ENCODE assay signal across 26 mouse cellular contexts in genomic region chr5:26451306-26451705, GRCm38 (mm10).
DNase-seq lines count a peak whose midpoint lies in the region; ATAC-seq and TF ChIP-seq lines count a peak whose summit lies in the region.
"Had no signal": no experiment of that assay in that cellular context is flagged by ENCODE, and none has a peak within 500 bp of the region (broad histone marks: within the 10 kb centered on the region; RNA-seq: fewer than 3 reads in every experiment).

No protein-coding gene starts in this region.

- no peaks in the 10 kb centered on the region for H3K4me1 ChIP-seq in forebrain, postnatal 0 days (ENCODE audit: insufficient read depth)
- H3K4me1 ChIP-seq in forebrain, embryonic 15.5 days, result no peaks in the 10 kb centered on the region
- no peaks in the 10 kb centered on the region for H3K4me1 ChIP-seq in midbrain, embryonic 16.5 days (ENCODE audit: control insufficient read depth, insufficient read depth, low read length)
- H3K4me1 ChIP-seq in midbrain, embryonic 11.5 days (ENCODE audit: control insufficient read depth, insufficient read depth, low read length), result no peaks in the 10 kb centered on the region
- H3K4me1 ChIP-seq: embryonic facial prominence, embryonic 10.5 days; embryonic facial prominence, embryonic 13.5 days; heart, embryonic 10.5 days; heart, embryonic 13.5 days; hindbrain, embryonic 12.5 days; hindbrain, embryonic 15.5 days had no signal

- peak; percentile 82 for ATAC-seq in forebrain, postnatal 0 days
- no peak for ATAC-seq in forebrain, embryonic 15.5 days (replicated peaks)
- peak; percentile 58; the same call in 1 of the 2 replicates for ATAC-seq in midbrain, embryonic 16.5 days
- no peak for ATAC-seq in midbrain, embryonic 11.5 days (ENCODE audit: low FRiP score)
- ATAC-seq: activated CD4-positive, CD25-positive, alpha-beta regulatory T cell, adult 4 months; CD4-positive, CD25-positive, alpha-beta regulatory T cell, adult 4 months; intestine, postnatal 0 days had no signal

- no peak overlapping the region for H3K27ac ChIP-seq in forebrain, postnatal 0 days (ENCODE audit: low read depth, low read length)
- H3K27ac ChIP-seq in forebrain, embryonic 15.5 days (replicated peaks), result no peak overlapping the region
- no peak overlapping the region for H3K27ac ChIP-seq in midbrain, embryonic 16.5 days (ENCODE audit: low read length)
- H3K27ac ChIP-seq in midbrain, embryonic 11.5 days (ENCODE audit: low read depth, low read length), result no peak overlapping the region
- H3K27ac ChIP-seq: embryonic facial prominence, embryonic 10.5 days; embryonic facial prominence, embryonic 13.5 days; heart, adult 2 months; heart, embryonic 10.5 days; heart, embryonic 13.5 days; hindbrain, embryonic 12.5 days; hindbrain, embryonic 15.5 days had no signal

- no peak overlapping the region for H3K9ac ChIP-seq in forebrain, postnatal 0 days
- no peak overlapping the region for H3K9ac ChIP-seq in forebrain, embryonic 15.5 days (replicated peaks)
- no peak overlapping the region for H3K9ac ChIP-seq in midbrain, embryonic 16.5 days (ENCODE audit: low read depth, low read length)
- no peak overlapping the region for H3K9ac ChIP-seq in midbrain, embryonic 11.5 days (ENCODE audit: low read length)
- H3K9ac ChIP-seq: embryonic facial prominence, embryonic 13.5 days; heart, embryonic 13.5 days; hindbrain, embryonic 12.5 days; hindbrain, embryonic 15.5 days had no signal

- no peaks in the 10 kb centered on the region for H3K9me3 ChIP-seq in forebrain, postnatal 0 days (ENCODE audit: low read length)
- no peaks in the 10 kb centered on the region for H3K9me3 ChIP-seq in forebrain, embryonic 15.5 days
- H3K9me3 ChIP-seq in midbrain, embryonic 16.5 days (replicated peaks; ENCODE audit: control insufficient read depth, low read length, poor library complexity, severe bottlenecking), result no peaks in the 10 kb centered on the region
- no peaks in the 10 kb centered on the region for H3K9me3 ChIP-seq in midbrain, embryonic 11.5 days (ENCODE audit: control insufficient read depth, low read length)
- H3K9me3 ChIP-seq: embryonic facial prominence, embryonic 10.5 days; embryonic facial prominence, embryonic 13.5 days; heart, embryonic 10.5 days; heart, embryonic 13.5 days; hindbrain, embryonic 15.5 days had no signal

- TF ChIP-seq CTCF in forebrain, postnatal 0 days (IDR thresholded peaks at IDR 0.05; ENCODE audit: low read depth), result no peak

- DNase-seq in forebrain, postnatal 0 days, result peak; percentile 6
- DNase-seq in midbrain, embryonic 11.5 days (ENCODE audit: low spot score, missing footprints), result no peak
- DNase-seq in brain, embryonic 18.5 days (ENCODE audit: low read depth, low spot score), result peak; percentile 24
- DNase-seq in T-cell, adult 2 months (ENCODE audit: low spot score), result no peak
- DNase-seq: adrenal gland, adult 8-10 months; adrenal gland, postnatal 25 days; cerebellum, adult 11-12 months; cerebellum, adult 8-10 months; cerebellum, postnatal 10 days; cerebellum, postnatal 36 days; embryo, embryonic 11 days; gastrocnemius, postnatal 25 days; heart, adult 2 months; heart, postnatal 14 days had no signal

- H3K4me3 ChIP-seq in forebrain, postnatal 0 days (ENCODE audit: low read depth, low read length), result no peak overlapping the region
- no peak overlapping the region for H3K4me3 ChIP-seq in forebrain, embryonic 15.5 days
- H3K4me3 ChIP-seq in midbrain, embryonic 16.5 days (ENCODE audit: low read depth, low read length), result no peak overlapping the region
- H3K4me3 ChIP-seq in midbrain, embryonic 11.5 days (ENCODE audit: low read depth, low read length), result no peak overlapping the region
- H3K4me3 ChIP-seq: embryonic facial prominence, embryonic 10.5 days; embryonic facial prominence, embryonic 13.5 days; erythroblast, embryonic 14.5 days; heart, adult 2 months; heart, embryonic 10.5 days; heart, embryonic 13.5 days; hindbrain, embryonic 12.5 days; hindbrain, embryonic 15.5 days had no signal

- H3K36me3 ChIP-seq in forebrain, postnatal 0 days (ENCODE audit: insufficient read depth), result no peaks in the 10 kb centered on the region
- H3K36me3 ChIP-seq in forebrain, embryonic 15.5 days, result no peaks in the 10 kb centered on the region
- H3K36me3 ChIP-seq in midbrain, embryonic 16.5 days (ENCODE audit: control insufficient read depth, insufficient read depth, low read length), result no peaks in the 10 kb centered on the region
- no peaks in the 10 kb centered on the region for H3K36me3 ChIP-seq in midbrain, embryonic 11.5 days (ENCODE audit: control insufficient read depth, insufficient read depth, low read length)
- H3K36me3 ChIP-seq: embryonic facial prominence, embryonic 10.5 days; embryonic facial prominence, embryonic 13.5 days; heart, embryonic 10.5 days; heart, embryonic 13.5 days; hindbrain, embryonic 12.5 days; hindbrain, embryonic 15.5 days had no signal

- no peaks in the 10 kb centered on the region for H3K27me3 ChIP-seq in forebrain, postnatal 0 days (ENCODE audit: insufficient read depth, low read length)
- H3K27me3 ChIP-seq in forebrain, embryonic 15.5 days, result no peaks in the 10 kb centered on the region
- no peaks in the 10 kb centered on the region for H3K27me3 ChIP-seq in midbrain, embryonic 16.5 days (ENCODE audit: control insufficient read depth, insufficient read depth, low read depth, low read length)
- H3K27me3 ChIP-seq in midbrain, embryonic 11.5 days (ENCODE audit: control insufficient read depth, insufficient read depth, low read length), result no peaks in the 10 kb centered on the region
- H3K27me3 ChIP-seq: embryonic facial prominence, embryonic 13.5 days; heart, embryonic 13.5 days; hindbrain, embryonic 12.5 days; hindbrain, embryonic 15.5 days had no signal

- 43% methylated on average over 1 of the region's 1 CpGs for WGBS in forebrain, postnatal 0 days
- WGBS in forebrain, embryonic 15.5 days, result 60% methylated on average over 1 of the region's 1 CpGs
- WGBS in midbrain, embryonic 16.5 days, result 14% methylated on average over 1 of the region's 1 CpGs
- 40% methylated on average over 1 of the region's 1 CpGs for WGBS in midbrain, embryonic 11.5 days

- no peak overlapping the region for H3K4me2 ChIP-seq in forebrain, postnatal 0 days (ENCODE audit: low read depth)
- H3K4me2 ChIP-seq in forebrain, embryonic 15.5 days (replicated peaks), result no peak overlapping the region
- no peak overlapping the region for H3K4me2 ChIP-seq in midbrain, embryonic 16.5 days (ENCODE audit: low read length)
- no peak overlapping the region for H3K4me2 ChIP-seq in midbrain, embryonic 11.5 days
- H3K4me2 ChIP-seq: embryonic facial prominence, embryonic 13.5 days; heart, embryonic 13.5 days; hindbrain, embryonic 12.5 days; hindbrain, embryonic 15.5 days had no signal

Comparison
In these comparisons a context has a peak if more than half of its experiments do, and no peak if none do; other contexts are left out.
1. ATAC-seq: peak in forebrain, postnatal 0 days (single experiment) and midbrain, embryonic 16.5 days (single experiment); none in forebrain, embryonic 15.5 days (single experiment) and midbrain, embryonic 11.5 days (single experiment).
2. DNase-seq: peak in forebrain, postnatal 0 days (single experiment) and brain, embryonic 18.5 days (single experiment); none in midbrain, embryonic 11.5 days (single experiment) and T-cell, adult 2 months (single experiment).